Mouse (Mus musculus) forebrain, embryonic 11.5 days (tissue): ENCODE data around the gene Exoc4. TPM values are rescaled to one million over a fixed set of nuclear protein-coding genes. Genes with fewer than 3 reads are reported as not detected.

Source experiments
- ATAC-seq: fragments of 200-750 bp; cut with Nextera tagmentation; replicated peaks from 2 replicates; pipeline ENCODE4 v1.8.0; 2017; ENCODE audit warnings: moderate TSS enrichment; ENCODE audit not compliant: low FRiP score
- DNase-seq: peaks from one replicate; pipeline ENCODE4 v3.0.0-alpha.2; 2017; ENCODE audit warnings: low spot score
- H3K27ac ChIP-seq: fragments of 300-500 bp; sonication (generic); 2 replicates; pipeline ENCODE4 v1.5.1; 2014; ENCODE audit warnings: low read depth, low read length
- H3K27me3 ChIP-seq: fragments of 300-500 bp; sonication (generic); 2 replicates; pipeline ENCODE4 v1.6.1; 2014; ENCODE audit warnings: mild to moderate bottlenecking, low read length, mixed read lengths; ENCODE audit not compliant: control insufficient read depth, insufficient read depth
- H3K36me3 ChIP-seq: fragments of 300-500 bp; sonication (generic); 2 replicates; pipeline ENCODE4 v1.6.1; 2014; ENCODE audit warnings: mild to moderate bottlenecking, low read length, moderate library complexity, mixed read lengths; ENCODE audit not compliant: control insufficient read depth, insufficient read depth
- H3K4me1 ChIP-seq: fragments of 300-500 bp; sonication (generic); replicated peaks from 2 replicates; pipeline ENCODE4 v1.6.1; 2014; ENCODE audit warnings: low read length, mixed read lengths; ENCODE audit not compliant: control insufficient read depth, insufficient read depth
- H3K4me2 ChIP-seq: fragments of 300-500 bp; sonication (generic); 2 replicates; pipeline ENCODE4 v1.6.1; 2014; ENCODE audit warnings: low read depth, mild to moderate bottlenecking, low read length, moderate library complexity, mixed read lengths; ENCODE audit not compliant: severe bottlenecking
- H3K4me3 ChIP-seq: fragments of 300-500 bp; sonication (generic); 2 replicates; pipeline ENCODE4 v1.5.1; 2014; ENCODE audit warnings: low read depth, low read length
- H3K9ac ChIP-seq: fragments of 300-500 bp; sonication (generic); 2 replicates; pipeline ENCODE4 v1.6.1; 2014; ENCODE audit warnings: low read length
- H3K9me3 ChIP-seq: fragments of 300-500 bp; sonication (generic); 2 replicates; pipeline ENCODE4 v1.6.1; 2016; ENCODE audit warnings: low read length, mixed read lengths; ENCODE audit not compliant: control insufficient read depth
- WGBS: fragments of 180-500 bp; shearing (Covaris S2); extraction: QIAGEN DNeasy Blood & Tissue Kit; methylation state at CpG from one replicate; pipeline ENCODE4 v1.1.7; 2014; 5-methylcytosine and 5-hydroxymethylcytosine counted together
- polyA plus RNA-seq: library from polyadenylated mRNA; unstranded; fragments of >200 nt; fragmentation: Nextera tagmentation; extraction: Ambion mirVana; gene quantifications from 2 replicates; pipeline ENCODE4 v1.2.1, GENCODE M21; 2014

Exoc4 gene
- polyA plus RNA-seq, 1 experiment from 2014 or later: 41.2 TPM

- H3K27me3 ChIP-seq: no peaks in the 10 kb centered on the region
- H3K36me3 ChIP-seq: no peaks in the 10 kb centered on the region
- H3K4me1 ChIP-seq: no peaks in the 10 kb centered on the region
- no peaks in the 10 kb centered on the region for H3K9me3 ChIP-seq
- no peak overlapping the region for H3K4me2 ChIP-seq
- WGBS: 86% methylated on average over 1 of the region's 1 CpGs
- H3K27ac ChIP-seq: no peak overlapping the region
- H3K9ac ChIP-seq: no peak overlapping the region
- H3K4me3 ChIP-seq: no peak overlapping the region
- ATAC-seq: no peak
- no peak for DNase-seq
Observed at GRCm38 (mm10) chr6:33890926-33891325, 642.0 kb downstream of the Exoc4 start.

DNA sequence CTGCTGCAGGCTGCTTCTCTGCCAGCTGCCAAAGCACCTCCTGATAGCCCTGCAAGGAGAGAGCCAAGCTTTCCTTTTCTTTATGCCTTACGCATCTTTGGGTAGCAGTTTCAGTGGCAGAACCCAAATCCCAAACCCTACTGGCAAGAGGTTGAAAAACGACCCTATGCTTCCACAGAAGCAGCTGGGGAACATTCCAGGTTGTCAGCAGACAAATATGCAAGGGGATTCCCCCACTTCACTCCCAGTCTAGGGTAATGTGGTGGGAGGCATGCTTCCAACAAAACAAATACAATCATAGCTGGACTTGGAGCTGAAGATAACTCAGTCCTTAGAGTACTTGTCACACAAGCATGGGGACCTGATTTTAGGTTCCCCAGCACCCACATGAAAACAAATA, 643.3 kb downstream of the Exoc4 start:
- H3K36me3 ChIP-seq: no peaks in the 10 kb centered on the region
- H3K27me3 ChIP-seq: no peaks in the 10 kb centered on the region
- no peak overlapping the region for H3K27ac ChIP-seq
- no peaks in the 10 kb centered on the region for H3K4me1 ChIP-seq
- H3K4me2 ChIP-seq: no peak overlapping the region
- H3K9ac ChIP-seq: no peak overlapping the region
- WGBS: 62% methylated on average over 2 of the region's 2 CpGs
- H3K4me3 ChIP-seq: no peak overlapping the region
- no peak for DNase-seq
- H3K9me3 ChIP-seq: no peaks in the 10 kb centered on the region
- ATAC-seq: no peak

DNA sequence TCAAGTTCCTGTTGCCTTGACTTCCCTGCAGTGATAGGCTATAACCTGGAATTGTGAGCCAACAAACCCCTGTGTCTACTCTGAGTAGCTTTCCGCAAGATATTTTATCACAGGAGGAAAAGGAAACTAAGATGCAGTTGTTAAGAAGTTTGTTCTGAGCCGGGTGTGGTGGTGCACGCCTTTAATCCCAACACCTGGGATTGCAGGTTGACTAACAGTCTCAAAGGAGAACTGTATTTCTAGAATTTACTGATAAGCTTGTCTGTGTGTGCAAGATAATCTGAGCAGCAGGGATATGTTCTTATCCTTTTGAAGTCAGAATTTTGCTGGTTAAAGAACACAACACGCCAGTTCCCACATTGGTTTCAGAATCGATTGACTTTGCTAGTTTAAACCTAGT, 651.1 kb downstream of the Exoc4 start:
- H3K4me3 ChIP-seq: no peak overlapping the region
- 90% methylated on average over 5 of the region's 5 CpGs for WGBS
- H3K27ac ChIP-seq: no peak overlapping the region

GRCm38 (mm10) chr6:33900615-33901014, 651.7 kb downstream of the Exoc4 start:
- Histone ChIP-seq H3K36me3 (no peaks in the 10 kb centered on the region), H3K27ac (no peak overlapping the region), H3K4me1 (no peaks in the 10 kb centered on the region), H3K4me2 (no peak overlapping the region), H3K27me3 (no peaks in the 10 kb centered on the region), H3K9ac (no peak overlapping the region), H3K4me3 (no peak overlapping the region), H3K9me3 (no peaks in the 10 kb centered on the region)
- ATAC-seq (no peak), DNase-seq (no peak)
- WGBS: 76% methylated on average over 4 of the region's 4 CpGs

More for the DNA sequence above, 651.1 kb downstream of the Exoc4 start:
- DNase-seq (no peak), ATAC-seq (no peak)
- H3K4me1 ChIP-seq: no peaks in the 10 kb centered on the region
- H3K27me3 ChIP-seq: no peaks in the 10 kb centered on the region
- no peak overlapping the region for H3K4me2 ChIP-seq
- no peaks in the 10 kb centered on the region for H3K36me3 ChIP-seq
- no peaks in the 10 kb centered on the region for H3K9me3 ChIP-seq
- no peak overlapping the region for H3K9ac ChIP-seq

- DNase-seq: no peak
Observed at GRCm38 (mm10) chr6:33905099-33905498, 656.2 kb downstream of the Exoc4 start.

DNA sequence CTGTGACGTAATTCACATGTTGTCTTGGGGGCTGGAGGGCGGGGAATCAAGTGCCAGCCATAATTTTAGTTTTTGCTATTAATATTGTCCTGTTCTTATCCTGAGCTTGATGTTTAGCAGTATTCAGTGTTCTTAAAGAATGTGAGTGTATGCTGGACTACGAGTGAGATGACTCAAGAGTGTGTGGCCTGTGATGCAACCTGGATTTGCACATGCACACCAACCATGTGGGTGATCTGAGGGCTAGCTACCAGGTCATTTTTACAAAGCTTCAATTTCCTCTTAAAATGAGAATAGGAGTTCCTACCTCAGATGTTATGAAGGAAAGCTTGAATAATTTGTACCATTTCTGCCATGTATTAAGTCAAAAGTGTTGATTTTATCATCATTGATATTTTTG, 661.8 kb downstream of the Exoc4 start:
- H3K4me1 ChIP-seq: 0 out of 2 replicates have a peak, but pooled peaks cover 2% of the 10 kb centered on the region
- H3K36me3 ChIP-seq: no peaks in the 10 kb centered on the region
- no peak for ATAC-seq
- no peak overlapping the region for H3K27ac ChIP-seq
- no peak overlapping the region for H3K4me2 ChIP-seq
- 86% methylated on average over 3 of the region's 3 CpGs for WGBS
- H3K27me3 ChIP-seq: no peaks in the 10 kb centered on the region
- no peak overlapping the region for H3K4me3 ChIP-seq
- no peaks in the 10 kb centered on the region for H3K9me3 ChIP-seq
- no peak for DNase-seq
- no peak overlapping the region for H3K9ac ChIP-seq

More at GRCm38 (mm10) chr6:33905099-33905498, 656.2 kb downstream of the Exoc4 start:
- Histone ChIP-seq H3K4me2 (no peak overlapping the region), H3K27me3 (no peaks in the 10 kb centered on the region), H3K9ac (no peak overlapping the region), H3K4me3 (no peak overlapping the region), H3K9me3 (no peaks in the 10 kb centered on the region), H3K4me1 (no peaks in the 10 kb centered on the region), H3K36me3 (no peaks in the 10 kb centered on the region), H3K27ac (no peak overlapping the region)
- no peak for ATAC-seq
- 68% methylated on average over 1 of the region's 1 CpGs for WGBS

GRCm38 (mm10) chr6:33913072-33913471, 664.2 kb downstream of the Exoc4 start:
- WGBS: 55% methylated on average over 5 of the region's 5 CpGs
- Histone ChIP-seq H3K9ac (no peak overlapping the region), H3K36me3 (no peaks in the 10 kb centered on the region), H3K4me2 (no peak overlapping the region), H3K9me3 (no peaks in the 10 kb centered on the region), H3K27ac (no peak overlapping the region; the same call in 1 of the 2 replicates), H3K27me3 (no peaks in the 10 kb centered on the region), H3K4me1 (0 out of 2 replicates have a peak, but pooled peaks cover 2% of the 10 kb centered on the region), H3K4me3 (no peak overlapping the region)
- ATAC-seq (no peak), DNase-seq (no peak)

DNA sequence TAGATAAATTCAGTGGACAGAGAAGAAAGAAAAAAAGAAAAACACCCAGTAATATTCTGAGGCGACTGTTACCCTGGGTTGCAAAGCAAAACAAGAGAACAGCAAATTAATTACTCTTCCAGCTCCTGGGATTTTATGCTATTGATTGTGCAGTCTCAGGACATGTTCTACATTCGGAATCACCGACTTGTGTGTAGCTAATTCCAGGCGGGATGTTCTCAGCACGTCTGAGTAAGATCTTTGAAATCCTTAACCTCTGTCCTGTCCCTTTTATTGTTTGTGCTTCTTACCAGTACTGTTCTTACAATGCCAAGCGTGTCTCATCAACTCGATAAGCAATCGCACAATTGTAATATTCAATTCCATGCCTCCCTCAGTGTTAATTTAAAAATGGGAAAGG, 664.6 kb downstream of the Exoc4 start:
- Histone ChIP-seq H3K27ac (peak overlapping the region; percentile 5; the same call in 1 of the 2 replicates), H3K4me2 (no peak overlapping the region), H3K36me3 (no peaks in the 10 kb centered on the region), H3K4me1 (0 out of 2 replicates have a peak, but pooled peaks cover 2% of the 10 kb centered on the region), H3K9ac (no peak overlapping the region), H3K27me3 (no peaks in the 10 kb centered on the region), H3K4me3 (no peak overlapping the region), H3K9me3 (no peaks in the 10 kb centered on the region)
- ATAC-seq (no peak), DNase-seq (no peak)
- 49% methylated on average over 8 of the region's 8 CpGs for WGBS

DNA sequence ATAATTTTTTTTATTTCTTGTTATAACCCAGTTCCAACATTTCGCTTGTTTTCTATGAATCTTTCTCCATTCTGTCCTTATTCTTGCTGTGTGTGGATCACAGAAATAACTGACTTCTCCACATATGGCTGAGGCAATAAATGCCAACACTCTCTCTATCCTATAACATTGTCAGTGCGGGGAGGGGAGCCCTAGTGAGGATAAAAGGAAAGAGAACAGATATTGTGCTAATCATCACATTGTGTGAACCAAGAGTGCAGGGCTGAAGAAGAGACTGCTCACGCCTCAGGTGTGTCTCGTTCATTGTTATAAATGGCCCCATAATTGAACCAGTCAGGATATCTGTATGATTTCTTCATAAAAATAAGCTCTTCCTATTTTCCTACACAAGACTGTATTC, 665.1 kb downstream of the Exoc4 start:
- Histone ChIP-seq H3K27ac (no peak overlapping the region; the same call in 1 of the 2 replicates), H3K27me3 (no peaks in the 10 kb centered on the region), H3K4me3 (no peak overlapping the region), H3K9me3 (no peaks in the 10 kb centered on the region), H3K36me3 (no peaks in the 10 kb centered on the region), H3K4me2 (no peak overlapping the region), H3K4me1 (0 out of 2 replicates have a peak, but pooled peaks cover 2% of the 10 kb centered on the region), H3K9ac (no peak overlapping the region)
- DNase-seq (no peak), ATAC-seq (no peak)
- WGBS: 85% methylated on average over 4 of the region's 4 CpGs
